In the genomic region with DNA sequence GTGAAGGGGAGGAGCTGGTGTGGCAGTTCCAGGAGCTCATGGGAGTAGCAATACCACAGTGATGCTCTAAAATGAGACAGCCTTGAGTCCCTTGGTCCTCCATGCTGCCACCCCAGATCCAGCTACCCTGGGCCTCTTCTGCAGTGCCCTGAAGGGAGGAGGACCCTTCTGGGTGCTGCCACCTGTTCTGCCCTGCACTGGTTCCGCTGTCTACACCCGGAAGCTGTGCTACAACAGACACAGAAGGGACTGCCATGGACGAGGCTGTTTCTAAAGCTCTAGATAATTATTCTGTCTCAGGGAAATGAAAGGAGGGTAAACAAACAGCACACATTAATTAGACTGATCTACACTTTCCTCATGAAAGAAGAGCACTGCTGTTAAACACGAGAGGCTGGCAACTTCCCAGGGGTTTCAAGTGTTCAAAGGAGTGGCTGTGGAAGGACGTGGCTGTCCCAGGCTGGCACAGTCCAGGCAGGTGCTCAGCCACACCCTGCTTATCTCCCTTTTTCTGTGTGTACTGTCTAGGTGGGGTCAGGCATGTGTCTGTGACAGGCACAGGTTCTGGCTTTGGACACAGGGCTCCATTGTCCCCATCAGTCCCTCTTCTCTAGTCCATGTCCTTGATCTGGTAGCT, we compare ENCODE assay signal across 17 mouse cellular contexts. TPM values are rescaled to one million over a fixed set of nuclear protein-coding genes. Genes with fewer than 3 reads are reported as not detected.
A peak's percentile ranks its signal among the peaks of the same experiment; 100 is the strongest.
DNase-seq lines count a peak whose midpoint lies in the region; ATAC-seq and TF ChIP-seq lines count a peak whose summit lies in the region.
"Had no signal": no experiment of that assay in that cellular context is flagged by ENCODE, and none has a peak within 500 bp of the region (broad histone marks: within the 10 kb centered on the region; RNA-seq: fewer than 3 reads in every experiment).

No protein-coding gene starts in this region.

- no peak for TF ChIP-seq POLR2A in lung, adult 2 months (IDR thresholded peaks at IDR 0.05; ENCODE audit: borderline replicate concordance, extremely low read depth, low read depth, low read length)

- ATAC-seq in forebrain, embryonic 13.5 days = peak; percentile 37; the same call in 1 of the 2 replicates
- peak; percentile 96 for ATAC-seq in intestine, embryonic 15.5 days
- peak; percentile 87 for ATAC-seq in stomach, embryonic 16.5 days (ENCODE audit: insufficient read depth, low FRiP score)

- H3K27ac ChIP-seq in forebrain, embryonic 13.5 days = peak overlapping the region; percentile 45; the same call in 1 of the 2 replicates
- no peak overlapping the region for H3K27ac ChIP-seq in forebrain, embryonic 10.5 days
- H3K27ac ChIP-seq in intestine, embryonic 15.5 days = peak overlapping the region; percentile 73
- peak overlapping the region; percentile 58 for H3K27ac ChIP-seq in stomach, embryonic 16.5 days (ENCODE audit: low read length)
- H3K27ac ChIP-seq: kidney, postnatal 0 days; lung, embryonic 15.5 days had no signal

- TF ChIP-seq CTCF in lung, adult 2 months (IDR thresholded peaks at IDR 0.05; ENCODE audit: insufficient read depth, low read length) = no peak

- H3K4me2 ChIP-seq in forebrain, embryonic 13.5 days = no peak overlapping the region; the same call in 1 of the 2 replicates
- H3K4me2 ChIP-seq in intestine, embryonic 15.5 days (replicated peaks) = 0 out of 2 replicates have a peak overlapping the region, but pooled peaks have one; percentile 4
- no peak overlapping the region for H3K4me2 ChIP-seq in stomach, embryonic 16.5 days (ENCODE audit: low read depth, low read length)
- H3K4me2 ChIP-seq: lung, embryonic 15.5 days; midbrain, embryonic 11.5 days had no signal

- no peak overlapping the region for H3K4me3 ChIP-seq in forebrain, embryonic 13.5 days
- H3K4me3 ChIP-seq in forebrain, embryonic 10.5 days = no peak overlapping the region
- no peak overlapping the region for H3K4me3 ChIP-seq in lung, adult 2 months (replicated peaks; ENCODE audit: extremely low read depth, low read depth, low read length)
- no peak overlapping the region for H3K4me3 ChIP-seq in intestine, embryonic 15.5 days (replicated peaks)
- H3K4me3 ChIP-seq in stomach, embryonic 16.5 days (replicated peaks; ENCODE audit: low read length) = no peak overlapping the region
- H3K4me3 ChIP-seq: lung, embryonic 15.5 days; myocyte had no signal

- peaks cover 21% of the 10 kb centered on the region for H3K36me3 ChIP-seq in forebrain, embryonic 13.5 days (ENCODE audit: poor library complexity, severe bottlenecking)
- peaks cover 16% of the 10 kb centered on the region for H3K36me3 ChIP-seq in forebrain, embryonic 10.5 days (replicated peaks)
- H3K36me3 ChIP-seq in intestine, embryonic 15.5 days = no peaks in the 10 kb centered on the region
- H3K36me3 ChIP-seq in stomach, embryonic 16.5 days (ENCODE audit: control insufficient read depth, insufficient read depth, low read length) = no peaks in the 10 kb centered on the region
- H3K36me3 ChIP-seq: lung, embryonic 15.5 days had no signal

- WGBS in forebrain, embryonic 13.5 days = 25% methylated on average over 5 of the region's 5 CpGs
- WGBS in forebrain, embryonic 10.5 days = 76% methylated on average over 5 of the region's 5 CpGs
- 47% methylated on average over 5 of the region's 5 CpGs for WGBS in lung, adult 2 months
- 38% methylated on average over 5 of the region's 5 CpGs for WGBS in intestine, embryonic 15.5 days
- WGBS in stomach, embryonic 16.5 days = 54% methylated on average over 5 of the region's 5 CpGs

- H3K27me3 ChIP-seq in forebrain, embryonic 13.5 days = no peaks in the 10 kb centered on the region
- H3K27me3 ChIP-seq in forebrain, embryonic 10.5 days (ENCODE audit: poor library complexity, severe bottlenecking) = no peaks in the 10 kb centered on the region; the same call in 1 of the 2 replicates
- no peaks in the 10 kb centered on the region for H3K27me3 ChIP-seq in intestine, embryonic 15.5 days (replicated peaks)
- H3K27me3 ChIP-seq in stomach, embryonic 16.5 days (ENCODE audit: control insufficient read depth, insufficient read depth, low read length) = no peaks in the 10 kb centered on the region
- H3K27me3 ChIP-seq: lung, embryonic 15.5 days had no signal

- peaks cover 51% of the 10 kb centered on the region for H3K4me1 ChIP-seq in forebrain, embryonic 13.5 days
- H3K4me1 ChIP-seq in forebrain, embryonic 10.5 days = peaks cover 41% of the 10 kb centered on the region
- H3K4me1 ChIP-seq in lung, adult 2 months (ENCODE audit: control insufficient read depth, insufficient read depth, low read length) = no peaks in the 10 kb centered on the region
- H3K4me1 ChIP-seq in intestine, embryonic 15.5 days (replicated peaks) = peaks cover 25% of the 10 kb centered on the region
- peaks cover 28% of the 10 kb centered on the region for H3K4me1 ChIP-seq in stomach, embryonic 16.5 days (ENCODE audit: control insufficient read depth, insufficient read depth, low read length)

- no peaks in the 10 kb centered on the region for H3K9me3 ChIP-seq in forebrain, embryonic 13.5 days (replicated peaks)
- H3K9me3 ChIP-seq in forebrain, embryonic 10.5 days = no peaks in the 10 kb centered on the region
- no peaks in the 10 kb centered on the region for H3K9me3 ChIP-seq in intestine, embryonic 15.5 days
- H3K9me3 ChIP-seq in stomach, embryonic 16.5 days (replicated peaks; ENCODE audit: control insufficient read depth, low read length) = no peaks in the 10 kb centered on the region
- H3K9me3 ChIP-seq: lung, embryonic 15.5 days had no signal

- H3K9ac ChIP-seq in forebrain, embryonic 13.5 days = no peak overlapping the region
- H3K9ac ChIP-seq in intestine, embryonic 15.5 days = no peak overlapping the region
- no peak overlapping the region for H3K9ac ChIP-seq in stomach, embryonic 16.5 days (ENCODE audit: low read length)
- H3K9ac ChIP-seq: lung, embryonic 15.5 days had no signal

- no peak for DNase-seq in forebrain, embryonic 10.5 days (ENCODE audit: extremely low spot score, low spot score)
- DNase-seq in lung, adult 2 months = peak; percentile 8
- DNase-seq in lung, postnatal 4 days = no peak
- no peak for DNase-seq in spleen, postnatal 10 days (ENCODE audit: low spot score in 2 of 2)
- DNase-seq in spleen, postnatal 4 days (ENCODE audit: low spot score in 2 of 2) = no peak
- DNase-seq: cerebellum, postnatal 25 days; heart, adult 18-20 months; layer of hippocampus, adult 9-11 months; liver; right cerebral cortex, adult 18-20 months had no signal

RNA-seq across cellular contexts. Expression of a gene that starts 58.1 kb away (rescaled TPM):
- 50.4 and 57.8 TPM in 2 replicates for polyA plus RNA-seq in forebrain, embryonic 13.5 days (2015; fragmentation: Nextera tagmentation; extraction: Ambion mirVana)
- polyA plus RNA-seq in forebrain, embryonic 10.5 days (2016; fragmentation: Nextera tagmentation; extraction: Ambion mirVana) = 88.6 and 89.1 TPM in 2 replicates
- polyA plus RNA-seq in lung, adult 2 months (2012; rRNA removed) = 14.2 and 17.0 TPM in 2 replicates
- polyA plus RNA-seq in intestine, embryonic 15.5 days (2015; fragmentation: Nextera tagmentation; extraction: Ambion mirVana) = 47.3 and 49.0 TPM in 2 replicates
- polyA plus RNA-seq in stomach, embryonic 16.5 days (2015; fragmentation: Nextera tagmentation; extraction: Ambion mirVana) = 43.8 and 44.7 TPM in 2 replicates

RNA-seq across cellular contexts. Expression of a gene that starts 58.1 kb away (rescaled TPM):
- 37.8 and 39.5 TPM in 2 replicates for polyA plus RNA-seq in forebrain, embryonic 13.5 days (2015; fragmentation: Nextera tagmentation; extraction: Ambion mirVana)
- polyA plus RNA-seq in forebrain, embryonic 10.5 days (2016; fragmentation: Nextera tagmentation; extraction: Ambion mirVana) = 36.5 and 37.2 TPM in 2 replicates
- polyA plus RNA-seq in lung, adult 2 months (2012; rRNA removed) = 14.2 and 16.5 TPM in 2 replicates
- 34.0 and 34.3 TPM in 2 replicates for polyA plus RNA-seq in intestine, embryonic 15.5 days (2015; fragmentation: Nextera tagmentation; extraction: Ambion mirVana)
- 25.5 and 26.3 TPM in 2 replicates for polyA plus RNA-seq in stomach, embryonic 16.5 days (2015; fragmentation: Nextera tagmentation; extraction: Ambion mirVana)

Comparison
In these comparisons a context has a peak if more than half of its experiments do, and no peak if none do; other contexts are left out.
1. ATAC-seq: peak in every context shown above with its lines; median percentile 96 in intestine, embryonic 15.5 days; 87 in stomach, embryonic 16.5 days; 37 in forebrain, embryonic 13.5 days.